In the genomic region with DNA sequence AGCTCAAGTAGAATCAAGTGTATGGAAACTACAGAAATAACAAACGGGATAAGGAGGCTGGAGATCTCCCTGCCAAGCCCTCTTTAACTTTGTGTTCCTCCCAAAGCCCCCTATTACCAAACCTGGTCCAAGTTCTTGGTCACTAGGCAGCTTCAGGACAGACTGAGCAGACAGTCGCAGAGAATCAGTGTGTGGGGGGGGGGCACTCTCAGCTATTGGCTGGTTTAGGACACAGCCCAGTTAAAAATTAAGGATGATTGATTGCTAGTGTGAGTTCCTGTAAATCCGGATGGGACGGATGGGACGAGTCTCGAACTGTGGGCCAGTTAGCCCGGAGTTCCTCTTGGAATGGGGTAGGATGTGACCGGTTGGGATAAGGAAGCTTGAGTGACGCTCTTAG, we compare ENCODE assay signal across 8 mouse cellular contexts. TPM values are rescaled to one million over a fixed set of nuclear protein-coding genes. Genes with fewer than 3 reads are reported as not detected.
A peak's percentile ranks its signal among the peaks of the same experiment; 100 is the strongest.
DNase-seq lines count a peak whose midpoint lies in the region; ATAC-seq lines count a peak whose summit lies in the region.

A gene (minus strand): TSS at position 204 of the 400 bp plus-strand sequence.

- no peaks in the 10 kb centered on the region for H3K36me3 ChIP-seq in hindbrain, embryonic 16.5 days (ENCODE audit: control insufficient read depth, insufficient read depth, low read length)
- H3K36me3 ChIP-seq in midbrain, embryonic 13.5 days = no peaks in the 10 kb centered on the region

- peak within 1 kb of the TSS; percentile 55; the same call in 1 of the 2 replicates for H3K27ac ChIP-seq in hindbrain, embryonic 16.5 days (ENCODE audit: low read depth, low read length)
- peak within 1 kb of the TSS; percentile 70 for H3K27ac ChIP-seq in midbrain, embryonic 13.5 days

- H3K27me3 ChIP-seq in hindbrain, embryonic 16.5 days (replicated peaks; ENCODE audit: control insufficient read depth, insufficient read depth, low read length) = no peaks in the 10 kb centered on the region
- H3K27me3 ChIP-seq in midbrain, embryonic 13.5 days = no peaks in the 10 kb centered on the region

- H3K4me3 ChIP-seq in hindbrain, embryonic 16.5 days (ENCODE audit: low read length) = peak within 1 kb of the TSS; percentile 31
- H3K4me3 ChIP-seq in midbrain, embryonic 13.5 days (replicated peaks) = peak within 1 kb of the TSS; percentile 33

- H3K4me1 ChIP-seq in hindbrain, embryonic 16.5 days (ENCODE audit: control insufficient read depth, insufficient read depth, low read depth, low read length) = peaks cover 5% of the 10 kb centered on the region
- peaks cover 20% of the 10 kb centered on the region for H3K4me1 ChIP-seq in midbrain, embryonic 13.5 days (replicated peaks)

- peak within 1 kb of the TSS; percentile 65 for H3K9ac ChIP-seq in hindbrain, embryonic 16.5 days (ENCODE audit: low read depth, low read length)
- H3K9ac ChIP-seq in midbrain, embryonic 13.5 days (replicated peaks) = peak within 1 kb of the TSS; percentile 48

- ATAC-seq in hindbrain, embryonic 16.5 days = 0 out of 2 replicates have a peak, but pooled peaks have one; percentile 29
- ATAC-seq in midbrain, embryonic 13.5 days = peak; percentile 51
- no peak for ATAC-seq in erythroid progenitor cell, adult 5-6 weeks (replicated peaks; ENCODE audit: low FRiP score, poor library complexity, severe bottlenecking)

- H3K4me2 ChIP-seq in hindbrain, embryonic 16.5 days (ENCODE audit: low read length) = peak within 1 kb of the TSS; percentile 65
- H3K4me2 ChIP-seq in midbrain, embryonic 13.5 days (replicated peaks) = peak within 1 kb of the TSS; percentile 53

- DNase-seq in cerebellum, adult 9-10 months = peak; percentile 37
- DNase-seq in cerebellum, postnatal 36 days = no peak
- DNase-seq in adrenal gland, postnatal 25 days = no peak
- DNase-seq in gastrocnemius, adult 8-10 months (ENCODE audit: low spot score in 2 of 2) = no peak
- no peak for DNase-seq in right cerebral cortex, postnatal 25 days

- WGBS in hindbrain, embryonic 16.5 days = 50% methylated on average over 9 of the region's 9 CpGs
- 67% methylated on average over 9 of the region's 9 CpGs for WGBS in midbrain, embryonic 13.5 days

- H3K9me3 ChIP-seq in hindbrain, embryonic 16.5 days (ENCODE audit: control insufficient read depth, low read length) = no peaks in the 10 kb centered on the region
- no peaks in the 10 kb centered on the region for H3K9me3 ChIP-seq in midbrain, embryonic 13.5 days

RNA-seq across cellular contexts. Expression of the gene that starts here (rescaled TPM):
- total RNA-seq in adrenal gland, postnatal 25 days (2021) = 31.8 and 33.5 TPM in 2 replicates
- 10 to 100 TPM; 22.0 to 55.1 (median 36.1) TPM for total RNA-seq in gastrocnemius, adult 8-10 months (2022)
- 40.8 and 42.3 TPM in 2 replicates for polyA plus RNA-seq in hindbrain, embryonic 16.5 days (2015; fragmentation: Nextera tagmentation; extraction: Ambion mirVana)
- polyA plus RNA-seq in midbrain, embryonic 13.5 days (2015; fragmentation: Nextera tagmentation; extraction: Ambion mirVana) = 32.6 and 33.1 TPM in 2 replicates
- total RNA-seq in erythroid progenitor cell, adult 5-6 weeks (2015; ENCODE audit: low replicate concordance) = 0.72 and 12.6 TPM in 2 replicates
- total RNA-seq in erythroid progenitor cell, adult 5-6 weeks (2017; ENCODE audit: low replicate concordance) = 1.8 and 3.8 TPM in 2 replicates
